Mouse (Mus musculus) ovary, postnatal 10 days (tissue): ENCODE measurements at regions not wholly inside any gene's neighbourhood (a gene's known extent, or its start where the extent isn't known, plus 50 kb on each side); places are given as distances from the start of the nearest gene placed in this dataset.

Experiments
- DNase-seq: peaks from one replicate; pipeline ENCODE4 v3.0.0; 2022; ENCODE audit warnings: low spot score

DNA sequence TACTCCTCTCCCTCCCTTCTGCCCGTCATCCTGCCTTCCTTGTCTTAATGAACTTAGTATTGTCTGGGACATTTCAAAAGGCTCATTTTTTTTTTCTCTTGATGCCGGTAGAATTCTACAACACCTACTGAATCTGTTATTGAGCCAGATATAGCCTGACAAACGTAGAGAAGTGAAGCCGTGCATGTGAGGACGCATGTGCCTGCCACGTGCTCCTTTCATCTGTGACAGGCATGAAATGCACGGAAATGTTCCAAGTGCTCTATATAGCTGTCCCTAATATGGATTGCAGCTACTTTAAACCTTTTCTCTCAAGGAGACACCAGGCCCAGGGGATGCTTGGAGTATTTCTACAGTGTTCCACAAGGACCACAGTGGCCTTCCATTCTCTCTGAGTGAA lies 107.3 kb upstream of the Hes1 start:
- no peak for DNase-seq

DNA sequence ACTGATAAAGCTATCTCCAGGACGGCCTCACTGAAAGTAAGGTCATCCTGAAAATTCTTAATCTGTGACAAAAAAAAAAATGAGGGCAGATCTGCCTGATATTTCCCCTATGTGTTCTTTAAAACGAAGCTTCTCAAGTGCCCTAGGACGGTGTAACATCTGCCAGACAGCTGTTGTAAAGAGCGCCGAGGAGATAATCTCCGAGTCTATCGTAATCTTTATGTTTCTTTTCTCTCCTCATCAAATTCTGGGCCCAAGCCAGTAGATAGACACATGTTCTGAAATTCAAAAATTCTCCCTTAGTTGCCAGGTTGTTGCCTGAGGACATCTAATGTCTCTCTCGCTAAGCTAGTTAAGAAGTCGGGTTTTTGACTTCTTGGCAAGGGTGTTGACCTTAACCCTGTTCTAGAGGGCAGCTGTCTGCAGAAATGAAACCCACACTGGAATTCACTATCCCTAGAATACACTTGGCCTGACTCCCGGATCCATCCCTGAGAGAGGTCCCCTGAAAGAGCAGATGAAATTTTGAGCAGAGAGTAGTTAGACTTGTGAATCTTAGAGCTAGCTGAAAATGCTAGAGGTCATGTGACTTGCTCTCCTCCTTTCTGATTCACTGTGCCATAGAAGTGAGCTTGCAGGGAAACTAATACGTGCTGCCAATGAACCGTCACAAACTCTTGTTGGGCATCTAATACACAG lies 104.1 kb upstream of the Hes1 start:
- no peak for DNase-seq

GRCm38 (mm10) chr16:29963284-29963683 lies 100.9 kb upstream of the Hes1 start:
- no peak for DNase-seq

GRCm38 (mm10) chr16:29964563-29964962 lies 99.6 kb upstream of the Hes1 start:
- no peak for DNase-seq

- no peak for DNase-seq
These were observed 95.4 kb upstream of the Hes1 start for GRCm38 (mm10) chr16:29968743-29969142.

DNA sequence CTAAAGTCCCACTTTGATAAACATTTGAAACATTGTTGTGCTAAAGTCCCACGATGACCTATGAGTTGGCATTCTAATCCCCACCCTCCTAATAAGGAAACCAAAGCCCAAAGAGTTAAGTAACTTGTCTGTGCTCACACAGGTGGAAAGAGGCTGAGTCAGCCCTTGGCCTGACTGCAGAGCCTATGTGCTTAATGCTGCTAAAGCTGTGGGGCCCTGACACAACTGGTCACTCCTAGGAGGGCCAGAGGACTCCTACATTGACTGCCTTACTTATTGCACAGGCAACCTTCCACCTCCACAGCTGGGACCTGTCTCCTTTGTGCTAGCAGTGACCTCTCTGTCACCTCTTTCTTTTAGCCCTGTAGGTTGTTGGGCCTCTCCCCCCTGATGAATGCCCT lies 91.4 kb upstream of the Hes1 start:
- no peak for DNase-seq

GRCm38 (mm10) chr16:29973250-29973649 lies 90.9 kb upstream of the Hes1 start:
- DNase-seq = no peak

GRCm38 (mm10) chr16:29975800-29976199 lies 88.4 kb upstream of the Hes1 start:
- DNase-seq = no peak

GRCm38 (mm10) chr16:29977011-29977410 lies 87.2 kb upstream of the Hes1 start:
- no peak for DNase-seq

GRCm38 (mm10) chr16:29977711-29978110 lies 86.5 kb upstream of the Hes1 start:
- DNase-seq = no peak

DNA sequence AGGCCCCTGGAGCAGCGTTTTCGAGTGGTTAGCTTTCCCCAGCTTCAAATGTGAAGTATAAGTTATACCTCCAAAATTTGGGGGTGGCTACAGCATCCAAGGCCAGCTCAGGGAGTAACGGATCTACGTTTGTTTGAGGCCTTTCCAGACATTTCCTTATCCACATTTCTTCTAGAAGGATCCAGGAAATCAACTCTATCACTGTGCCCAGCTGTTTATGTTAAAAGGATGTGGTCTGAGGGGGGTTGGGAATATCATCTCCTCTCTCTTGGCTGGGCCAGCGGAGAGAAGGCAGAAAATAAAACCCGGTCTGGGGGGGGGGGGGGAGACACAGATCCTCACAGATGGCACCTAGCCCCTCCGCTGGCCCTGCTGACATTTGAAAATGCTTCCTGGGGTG lies 85.1 kb upstream of the Hes1 start:
- no peak for DNase-seq

- no peak for DNase-seq
These were observed 82.6 kb upstream of the Hes1 start for GRCm38 (mm10) chr16:29981543-29981942.

- no peak for DNase-seq
These were observed 81.9 kb upstream of the Hes1 start for GRCm38 (mm10) chr16:29982224-29982785.

DNA sequence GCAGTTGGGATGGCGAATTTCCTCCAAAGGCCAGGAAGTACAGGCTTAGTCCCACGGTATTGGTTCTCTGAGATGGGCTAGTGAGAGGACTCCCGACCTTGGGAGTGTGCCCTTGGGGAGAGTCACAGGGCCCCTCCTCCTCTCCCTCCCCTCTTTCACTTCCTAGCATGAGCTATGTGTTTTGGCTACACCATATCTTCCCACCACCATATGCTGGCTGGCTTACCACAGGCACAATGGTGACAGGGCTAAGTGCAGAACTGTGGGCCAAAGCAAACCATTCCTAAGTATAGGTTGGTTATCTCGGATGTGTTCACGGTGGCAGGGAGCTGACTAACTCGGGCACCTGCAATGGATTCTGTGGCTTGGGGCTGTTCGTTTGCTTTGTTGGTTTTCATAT lies 81.0 kb upstream of the Hes1 start:
- no peak for DNase-seq

DNA sequence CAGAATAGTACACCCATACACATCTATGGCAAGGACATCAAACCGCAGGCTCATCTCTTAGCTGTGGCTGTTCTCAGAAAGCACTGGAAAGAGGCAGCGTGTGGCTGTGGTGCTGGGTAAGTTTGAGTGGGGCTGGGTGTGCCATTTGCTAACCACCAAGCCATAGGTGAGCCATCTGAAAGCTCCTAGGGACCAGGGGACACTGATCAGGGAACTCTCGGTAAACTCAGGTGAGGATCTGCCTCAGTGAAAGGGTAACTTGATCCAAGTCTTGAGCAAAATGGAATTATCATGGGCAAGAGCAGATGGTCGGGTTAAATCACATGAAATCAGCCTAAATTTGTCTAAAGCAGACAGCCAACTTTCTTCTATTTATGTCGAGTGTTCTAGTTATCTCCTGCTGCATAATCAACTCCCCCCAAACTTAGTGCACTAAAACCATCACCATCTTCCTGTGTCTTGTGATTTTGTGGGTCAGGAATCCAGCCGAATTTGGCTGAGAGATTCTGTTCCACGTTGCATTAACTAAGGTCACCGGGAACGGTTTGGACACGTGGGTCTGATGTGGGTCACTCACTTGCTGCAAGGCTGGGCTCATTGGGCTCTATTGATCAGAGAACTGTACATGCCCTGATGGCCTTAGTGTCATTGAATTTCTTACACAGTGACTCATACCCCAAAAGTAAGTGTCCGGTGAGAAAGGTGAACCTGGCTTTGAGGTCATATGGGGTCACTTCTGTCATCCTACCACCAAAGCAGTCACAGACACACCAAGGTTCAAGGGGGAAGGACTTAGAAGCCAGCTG lies 78.9 kb upstream of the Hes1 start:
- no peak for DNase-seq

DNA sequence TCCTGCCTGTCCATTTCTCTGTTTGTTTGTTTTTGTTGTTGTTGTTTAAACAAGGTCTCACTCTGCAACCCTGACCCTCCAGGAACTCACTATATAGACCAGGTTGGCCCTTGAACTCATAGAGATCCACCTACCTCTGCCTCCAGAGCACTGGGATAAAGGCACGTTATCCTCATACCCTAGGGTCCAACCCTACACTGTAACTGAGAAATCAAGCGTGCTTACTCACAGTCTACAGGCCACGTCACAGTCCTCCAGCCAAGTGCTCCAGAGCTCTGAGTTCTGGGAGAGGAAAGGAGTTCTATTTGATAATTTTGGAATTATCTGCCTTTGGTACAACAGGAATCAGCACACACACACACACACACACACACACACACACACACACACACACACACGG lies 76.6 kb upstream of the Hes1 start:
- DNase-seq = no peak

- DNase-seq = no peak
These were observed 76.2 kb upstream of the Hes1 start for GRCm38 (mm10) chr16:29987999-29988398.

DNA sequence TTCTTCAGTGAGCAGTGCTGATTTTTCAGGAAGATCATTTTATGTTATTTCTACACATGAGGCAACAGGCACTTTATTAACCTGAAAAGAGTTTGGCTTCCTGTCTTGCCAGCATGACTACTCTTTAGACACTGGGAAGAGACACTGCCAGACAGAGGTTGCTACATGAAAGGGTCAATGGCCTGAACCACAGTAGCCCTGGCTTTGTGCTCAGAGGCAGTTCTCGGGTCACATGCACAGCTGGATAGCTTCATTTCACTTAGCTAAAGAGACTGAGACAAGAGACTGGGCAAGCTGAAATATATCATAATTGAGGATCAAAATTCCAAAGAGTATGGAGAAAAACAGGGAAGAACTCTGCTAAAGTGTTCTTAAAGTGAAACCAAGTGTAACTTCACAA lies 74.9 kb upstream of the Hes1 start:
- no peak for DNase-seq

DNA sequence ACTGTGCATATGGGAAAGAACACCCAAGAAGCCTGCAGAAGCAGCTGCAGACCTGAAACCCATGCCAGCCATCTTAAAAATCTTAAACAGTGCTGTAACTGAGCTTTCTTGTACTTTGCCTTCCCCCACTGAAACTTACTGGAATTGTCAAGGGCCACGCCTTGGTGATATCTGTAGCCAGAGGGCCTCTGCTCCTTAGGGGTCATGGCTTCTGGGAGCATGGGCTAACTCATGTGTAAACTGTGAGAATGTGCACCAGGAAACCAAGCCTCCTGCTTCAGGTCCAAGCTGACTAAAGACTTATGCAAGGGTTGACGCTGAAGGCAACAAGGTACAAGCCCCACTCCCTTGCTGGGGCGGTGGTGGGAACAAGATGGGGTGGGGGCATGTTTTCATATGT lies 73.8 kb upstream of the Hes1 start:
- DNase-seq = no peak

DNA sequence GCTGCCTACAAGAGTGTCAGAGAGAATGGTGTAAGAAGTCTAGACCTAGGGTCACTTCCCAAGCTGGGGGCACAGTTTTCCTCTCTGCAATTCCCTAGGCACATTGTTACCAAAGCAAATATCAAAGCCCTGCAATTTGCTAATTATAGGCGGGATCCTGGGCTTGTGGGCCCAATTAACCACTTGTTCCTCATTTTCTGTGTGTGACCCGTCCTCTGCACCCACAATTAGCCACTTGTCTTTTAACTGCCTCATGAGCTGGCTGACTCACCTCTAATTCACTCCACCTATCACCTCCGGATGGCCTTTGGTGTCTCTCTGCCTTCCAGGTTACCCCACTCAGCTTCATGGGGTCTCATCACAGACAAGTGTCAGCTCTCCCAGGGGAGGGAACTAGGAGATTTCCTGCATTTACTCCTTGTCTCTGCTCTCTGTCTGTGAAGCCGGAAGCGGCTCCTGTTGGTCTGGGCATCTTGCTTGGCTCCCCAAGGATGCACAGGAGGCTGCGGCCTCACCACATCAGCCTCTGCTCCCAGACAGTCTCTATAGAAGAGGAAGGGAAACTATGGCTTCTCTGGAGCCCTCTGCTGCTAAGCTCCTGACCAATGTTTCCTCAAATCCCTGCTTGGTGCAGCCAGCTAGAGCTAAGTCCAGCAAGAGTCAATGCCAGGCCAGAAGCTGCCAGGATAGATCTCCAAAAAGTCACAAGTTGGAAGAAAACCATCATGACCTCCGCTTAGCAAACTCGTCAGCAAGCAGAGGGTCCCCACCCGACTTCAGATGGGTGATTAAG lies 73.2 kb upstream of the Hes1 start:
- DNase-seq = no peak

- DNase-seq = no peak
These were observed 72.3 kb upstream of the Hes1 start for GRCm38 (mm10) chr16:29991876-29992380.

GRCm38 (mm10) chr16:29993111-29993510 lies 71.1 kb upstream of the Hes1 start:
- no peak for DNase-seq
